Mouse (Mus musculus): ENCODE data around the gene Scnn1a. TPM values are rescaled to one million over a fixed set of nuclear protein-coding genes. Genes with fewer than 3 reads are reported as not detected.
"Not testable (repeated sequence)": the region's sequence is repeated elsewhere in the genome, so short reads cannot be mapped to it uniquely, and the experiment has no call there.

Gene Scnn1a
- polyA plus RNA-seq (2012; fragmentation: generic; extraction: Trizol): 0.16 TPM
- long read RNA-seq, experiment 1: 0 reads
- long read RNA-seq, experiment 2: 0 reads

- Histone ChIP-seq H3K27me3 (ENCODE audit: control insufficient read depth, insufficient read depth, insufficient read length) (no peaks in the 10 kb centered on the region), H3K36me3 (ENCODE audit: control insufficient read depth, insufficient read depth) (no peaks in the 10 kb centered on the region), H3K79me3 (ENCODE audit: low read depth) (no peaks in the 10 kb centered on the region), H3K79me2 (ENCODE audit: control insufficient read depth, insufficient read depth) (no peaks in the 10 kb centered on the region), H3ac (ENCODE audit: control insufficient read depth, insufficient read length, low read depth) (no peak within 1 kb of the TSS), H3K4me3 (ENCODE audit: insufficient read depth, poor library complexity, severe bottlenecking) (no peak within 1 kb of the TSS)
- TF ChIP-seq MYOD1 (IDR thresholded peaks at IDR 0.05; ENCODE audit: control insufficient read depth, insufficient read length, low read depth) (no peak), FOSL1 (IDR thresholded peaks at IDR 0.05; ENCODE audit: insufficient read depth, low read length, poor library complexity, severe bottlenecking) (no peak), CTCF (IDR thresholded peaks at IDR 0.05; ENCODE audit: control insufficient read depth, insufficient read depth, insufficient read length) (no peak), MAX (IDR thresholded peaks at IDR 0.05) (no peak), MYOG (IDR thresholded peaks at IDR 0.05; ENCODE audit: control insufficient read depth, extremely low read depth, insufficient read length) (no peak), CEBPB (IDR thresholded peaks at IDR 0.05; ENCODE audit: low read depth) (no peak), USF1 (IDR thresholded peaks at IDR 0.05; ENCODE audit: low read depth) (no peak)
Measured at GRCm38 (mm10) chr6:125320323-125320722, at the start of gene Scnn1a. Gene Scnn1a, plus strand, starts transcription at chr6:125320659.

DNA sequence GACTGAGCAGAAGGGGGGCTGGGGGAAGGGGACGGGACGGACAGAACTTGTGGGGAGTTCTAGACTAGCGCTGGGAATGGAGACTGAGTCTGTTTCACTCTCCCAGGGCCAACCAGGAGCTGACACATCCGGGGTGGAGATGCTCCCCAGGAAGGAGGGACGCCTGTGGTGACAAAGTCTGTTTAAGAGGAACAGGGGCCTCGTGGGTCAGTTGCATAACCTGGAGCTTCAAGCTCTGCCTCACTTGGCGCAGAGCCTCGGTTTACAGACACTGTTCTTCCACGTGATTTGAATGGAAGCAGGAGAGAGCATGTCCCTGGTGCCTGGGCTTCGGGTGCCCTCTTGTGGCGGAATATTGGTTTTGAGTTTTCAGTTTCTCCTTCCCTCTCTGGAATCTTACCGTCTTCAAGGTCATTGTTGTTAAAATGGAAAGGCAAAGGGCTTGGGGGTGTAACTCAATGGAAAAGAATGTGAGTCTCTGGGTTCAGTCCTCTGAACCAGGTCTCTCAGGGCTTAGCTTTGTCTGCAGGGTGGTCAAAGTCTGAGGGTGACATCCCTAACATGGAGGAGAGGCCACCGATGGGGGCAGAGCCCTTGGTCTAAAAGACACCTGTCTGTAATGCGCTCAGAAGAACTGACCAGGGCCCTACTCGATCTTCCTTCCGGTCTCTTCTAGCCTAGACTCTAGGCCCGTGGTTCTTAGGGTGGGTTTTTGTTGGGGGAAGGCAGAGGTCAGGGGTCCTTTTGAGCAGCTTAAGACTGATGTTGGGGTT is 48.8 kb upstream of the Scnn1a start:
- Histone ChIP-seq H3ac (ENCODE audit: control insufficient read depth, insufficient read length, low read depth) (peak overlapping the region; percentile 54), H3K27me3 (ENCODE audit: control insufficient read depth, insufficient read depth, insufficient read length) (no peaks in the 10 kb centered on the region), H3K4me3 (ENCODE audit: insufficient read depth, poor library complexity, severe bottlenecking) (no peak overlapping the region), H3K79me3 (ENCODE audit: low read depth) (no peaks in the 10 kb centered on the region), H3K36me3 (ENCODE audit: control insufficient read depth, insufficient read depth) (no peaks in the 10 kb centered on the region), H3K79me2 (ENCODE audit: control insufficient read depth, insufficient read depth) (no peaks in the 10 kb centered on the region)
- no peak for TF ChIP-seq MYOD1 (IDR thresholded peaks at IDR 0.05; ENCODE audit: control insufficient read depth, insufficient read length, low read depth)
- TF ChIP-seq CTCF (IDR thresholded peaks at IDR 0.05; ENCODE audit: control insufficient read depth, insufficient read depth, insufficient read length): no peak
- peak; percentile 88 for TF ChIP-seq MAX (IDR thresholded peaks at IDR 0.05)
- TF ChIP-seq FOSL1 (IDR thresholded peaks at IDR 0.05; ENCODE audit: insufficient read depth, low read length, poor library complexity, severe bottlenecking): no peak
- TF ChIP-seq USF1 (IDR thresholded peaks at IDR 0.05; ENCODE audit: low read depth): peak; percentile 81
- peak; percentile 74 for TF ChIP-seq CEBPB (IDR thresholded peaks at IDR 0.05; ENCODE audit: low read depth)
- TF ChIP-seq MYOG (IDR thresholded peaks at IDR 0.05; ENCODE audit: control insufficient read depth, extremely low read depth, insufficient read length): no peak

- Histone ChIP-seq H3K4me3 (ENCODE audit: insufficient read depth, poor library complexity, severe bottlenecking) (no peak overlapping the region), H3K79me3 (ENCODE audit: low read depth) (no peaks in the 10 kb centered on the region), H3K79me2 (ENCODE audit: control insufficient read depth, insufficient read depth) (no peaks in the 10 kb centered on the region), H3K36me3 (ENCODE audit: control insufficient read depth, insufficient read depth) (no peaks in the 10 kb centered on the region), H3ac (ENCODE audit: control insufficient read depth, insufficient read length, low read depth) (no peak overlapping the region), H3K27me3 (ENCODE audit: control insufficient read depth, insufficient read depth, insufficient read length) (no peaks in the 10 kb centered on the region)
- TF ChIP-seq MYOD1 (IDR thresholded peaks at IDR 0.05; ENCODE audit: control insufficient read depth, insufficient read length, low read depth) (no peak), CEBPB (IDR thresholded peaks at IDR 0.05; ENCODE audit: low read depth) (no peak), CTCF (IDR thresholded peaks at IDR 0.05; ENCODE audit: control insufficient read depth, insufficient read depth, insufficient read length) (no peak), FOSL1 (IDR thresholded peaks at IDR 0.05; ENCODE audit: insufficient read depth, low read length, poor library complexity, severe bottlenecking) (no peak), MYOG (IDR thresholded peaks at IDR 0.05; ENCODE audit: control insufficient read depth, extremely low read depth, insufficient read length) (no peak), MAX (IDR thresholded peaks at IDR 0.05) (no peak), USF1 (IDR thresholded peaks at IDR 0.05; ENCODE audit: low read depth) (no peak)
Measured at GRCm38 (mm10) chr6:125272228-125272785, 48.2 kb upstream of the Scnn1a start.

DNA sequence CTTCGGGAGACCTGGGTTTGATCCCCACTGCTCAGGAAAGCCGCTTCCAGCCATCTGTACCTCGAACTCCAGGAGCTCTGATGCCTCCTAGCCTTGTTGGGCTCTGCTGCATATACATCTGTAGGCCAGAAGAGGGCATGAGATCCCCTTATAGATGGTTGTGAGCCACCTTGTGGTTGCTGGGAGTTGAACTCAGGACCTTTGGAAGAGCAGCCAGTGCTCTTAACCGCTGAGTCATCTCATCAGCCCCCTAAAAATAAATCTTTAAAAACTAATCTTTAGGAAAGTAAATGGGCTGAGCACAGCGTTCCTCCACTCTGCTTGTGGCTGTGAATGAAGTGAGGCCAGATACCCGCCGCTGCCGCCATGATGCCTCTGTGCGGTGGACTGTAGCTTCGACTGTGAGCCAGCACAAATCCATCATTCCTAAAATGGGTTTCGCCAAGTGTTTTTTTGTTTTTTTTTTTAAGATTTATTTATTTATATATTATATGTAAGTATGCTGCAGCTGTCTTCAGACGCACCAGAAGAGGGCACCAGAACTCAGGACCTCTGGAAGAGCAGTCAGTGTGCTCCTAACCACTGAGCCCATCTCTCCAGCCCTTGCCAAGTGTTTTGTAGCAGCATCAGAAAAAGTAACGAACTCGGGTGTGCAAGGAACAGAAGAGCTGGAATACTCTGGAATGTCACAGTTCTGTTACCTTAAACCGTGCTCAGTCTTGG is 45.5 kb upstream of the Scnn1a start:
- TF ChIP-seq MYOG (IDR thresholded peaks at IDR 0.05; ENCODE audit: control insufficient read depth, extremely low read depth, insufficient read length): no peak
- TF ChIP-seq CTCF (IDR thresholded peaks at IDR 0.05; ENCODE audit: control insufficient read depth, insufficient read depth, insufficient read length): peak; percentile 43
- no peak for TF ChIP-seq FOSL1 (IDR thresholded peaks at IDR 0.05; ENCODE audit: insufficient read depth, low read length, poor library complexity, severe bottlenecking)
- H3ac ChIP-seq (ENCODE audit: control insufficient read depth, insufficient read length, low read depth): no peak overlapping the region
- no peak overlapping the region for H3K4me3 ChIP-seq (ENCODE audit: insufficient read depth, poor library complexity, severe bottlenecking)
- no peaks in the 10 kb centered on the region for H3K79me3 ChIP-seq (ENCODE audit: low read depth)
- H3K36me3 ChIP-seq (ENCODE audit: control insufficient read depth, insufficient read depth): no peaks in the 10 kb centered on the region
- H3K27me3 ChIP-seq (ENCODE audit: control insufficient read depth, insufficient read depth, insufficient read length): no peaks in the 10 kb centered on the region
- H3K79me2 ChIP-seq (ENCODE audit: control insufficient read depth, insufficient read depth): no peaks in the 10 kb centered on the region

- Histone ChIP-seq H3K79me2 (ENCODE audit: control insufficient read depth, insufficient read depth) (no peaks in the 10 kb centered on the region), H3ac (ENCODE audit: control insufficient read depth, insufficient read length, low read depth) (no peak overlapping the region), H3K36me3 (ENCODE audit: control insufficient read depth, insufficient read depth) (no peaks in the 10 kb centered on the region), H3K4me3 (ENCODE audit: insufficient read depth, poor library complexity, severe bottlenecking) (no peak overlapping the region), H3K27me3 (ENCODE audit: control insufficient read depth, insufficient read depth, insufficient read length) (no peaks in the 10 kb centered on the region), H3K79me3 (ENCODE audit: low read depth) (no peaks in the 10 kb centered on the region)
- TF ChIP-seq MAX (IDR thresholded peaks at IDR 0.05) (no peak), CTCF (IDR thresholded peaks at IDR 0.05; ENCODE audit: control insufficient read depth, insufficient read depth, insufficient read length) (no peak), MYOG (IDR thresholded peaks at IDR 0.05; ENCODE audit: control insufficient read depth, extremely low read depth, insufficient read length) (no peak), USF1 (IDR thresholded peaks at IDR 0.05; ENCODE audit: low read depth) (no peak), CEBPB (IDR thresholded peaks at IDR 0.05; ENCODE audit: low read depth) (no peak)
Measured at GRCm38 (mm10) chr6:125279729-125280128, 40.7 kb upstream of the Scnn1a start.

DNA sequence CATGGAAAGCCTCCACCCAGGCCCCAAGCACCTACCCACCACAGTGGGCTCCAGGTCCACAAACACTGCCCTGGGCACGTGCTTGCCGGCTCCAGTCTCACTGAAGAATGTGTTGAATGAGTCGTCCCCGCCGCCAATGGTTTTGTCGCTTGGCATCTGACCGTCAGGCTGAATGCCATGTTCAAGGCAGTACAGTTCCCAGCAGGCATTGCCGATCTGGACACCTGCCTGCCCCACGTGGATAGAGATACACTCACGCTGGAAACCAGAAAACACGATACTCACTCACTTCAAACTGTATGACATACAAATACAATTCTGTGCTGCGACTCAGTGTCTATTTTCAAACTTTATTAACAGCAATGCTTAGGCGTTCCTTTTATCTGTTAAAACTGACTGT is 37.7 kb upstream of the Scnn1a start:
- H3K36me3 ChIP-seq (ENCODE audit: control insufficient read depth, insufficient read depth); H3K79me2 ChIP-seq (ENCODE audit: control insufficient read depth, insufficient read depth); H3K79me3 ChIP-seq (ENCODE audit: low read depth); H3K27me3 ChIP-seq (ENCODE audit: control insufficient read depth, insufficient read depth, insufficient read length); H3K4me3 ChIP-seq (ENCODE audit: insufficient read depth, poor library complexity, severe bottlenecking); H3ac ChIP-seq (ENCODE audit: control insufficient read depth, insufficient read length, low read depth): not testable (repeated sequence)

Data from C2C12 (cell line).